Mouse (Mus musculus): ENCODE results near the gene Sf3a1.

GRCm38 (mm10) chr11:4192757-4193156 is 32.6 kb downstream of the Sf3a1 start:
- no peak for TF ChIP-seq POLR2A (IDR thresholded peaks at IDR 0.05; ENCODE audit: borderline replicate concordance, low read depth, low read length)
- no peak for TF ChIP-seq CTCF (IDR thresholded peaks at IDR 0.05; ENCODE audit: low read depth, low read length)
